Mouse (Mus musculus): ENCODE results near the gene Lhfp. TPM values are rescaled to one million over a fixed set of nuclear protein-coding genes. Genes with fewer than 3 reads are reported as not detected.

Gene Lhfp
- polyA plus RNA-seq, 1 experiment from 2014 or later, result 5.5 TPM

DNA sequence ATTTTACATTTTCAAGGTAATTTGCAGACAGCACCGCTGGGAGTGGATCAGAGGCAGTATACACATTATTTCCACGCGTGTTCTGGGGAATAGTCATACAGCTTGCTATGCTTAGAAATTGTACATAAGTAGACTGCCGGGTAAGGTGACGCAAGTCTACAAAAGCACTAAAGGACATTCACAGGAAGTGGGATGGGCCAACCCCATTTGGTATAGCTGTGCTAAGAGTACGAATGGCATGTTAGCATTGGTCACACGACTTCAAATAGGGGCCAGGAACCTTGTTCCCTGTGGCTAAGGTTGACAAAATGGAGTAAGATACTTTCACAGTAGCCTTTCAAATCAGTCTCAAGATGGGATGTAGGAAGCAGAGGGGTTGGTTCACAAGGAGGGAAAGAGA, 4.4 kb upstream of the Lhfp start:
- no peaks in the 10 kb centered on the region for H3K36me3 ChIP-seq (ENCODE audit: control insufficient read depth, insufficient read depth)
- H3K27ac ChIP-seq (ENCODE audit: low read length), result no peak overlapping the region
- 59% methylated on average over 7 of the region's 7 CpGs for WGBS (ENCODE audit: insufficient replicate concordance)
- H3K9ac ChIP-seq (ENCODE audit: low read depth, low read length), result no peak overlapping the region
- H3K4me1 ChIP-seq (ENCODE audit: control insufficient read depth, low read depth, low read length), result no peaks in the 10 kb centered on the region
- no peak overlapping the region for H3K4me3 ChIP-seq (ENCODE audit: low read depth, low read length)
- no peaks in the 10 kb centered on the region for H3K9me3 ChIP-seq (replicated peaks; ENCODE audit: control insufficient read depth, low read length)
- no peak for ATAC-seq (ENCODE audit: low read depth)
- peaks cover 26% of the 10 kb centered on the region for H3K27me3 ChIP-seq (ENCODE audit: control insufficient read depth, insufficient read depth, low read depth, low read length)
- H3K4me2 ChIP-seq (ENCODE audit: low read depth, low read length), result no peak overlapping the region

DNA sequence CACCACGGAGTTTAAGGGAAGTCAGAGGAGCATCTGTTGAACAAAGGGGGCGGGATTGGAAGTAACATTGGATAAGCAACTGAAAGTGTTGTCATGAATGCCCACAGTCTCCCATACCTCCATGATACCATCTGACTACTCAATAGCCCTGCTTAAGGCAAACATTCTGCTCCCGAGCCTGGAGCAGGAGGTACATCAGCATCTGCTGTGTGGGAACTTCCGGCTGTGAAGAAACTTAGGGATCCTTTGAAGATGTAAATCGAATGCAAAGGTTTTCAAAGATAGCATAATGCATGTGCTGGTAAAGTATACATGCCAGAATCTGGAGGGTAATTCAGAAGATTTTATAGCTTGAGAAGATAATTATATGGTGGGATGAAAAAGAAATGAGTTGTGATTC, 2.4 kb upstream of the Lhfp start:
- H3K4me3 ChIP-seq (ENCODE audit: low read depth, low read length), result no peak overlapping the region
- H3K9ac ChIP-seq (ENCODE audit: low read depth, low read length), result no peak overlapping the region
- H3K27me3 ChIP-seq (ENCODE audit: control insufficient read depth, insufficient read depth, low read depth, low read length), result peaks cover 41% of the 10 kb centered on the region
- H3K36me3 ChIP-seq (ENCODE audit: control insufficient read depth, insufficient read depth), result no peaks in the 10 kb centered on the region
- H3K9me3 ChIP-seq (replicated peaks; ENCODE audit: control insufficient read depth, low read length), result no peaks in the 10 kb centered on the region
- no peak overlapping the region for H3K4me2 ChIP-seq (ENCODE audit: low read depth, low read length)
- no peak for ATAC-seq (ENCODE audit: low read depth)
- 47% methylated on average over 5 of the region's 5 CpGs for WGBS (ENCODE audit: insufficient replicate concordance)
- H3K27ac ChIP-seq (ENCODE audit: low read length), result no peak overlapping the region
- H3K4me1 ChIP-seq (ENCODE audit: control insufficient read depth, low read depth, low read length), result no peaks in the 10 kb centered on the region

DNA sequence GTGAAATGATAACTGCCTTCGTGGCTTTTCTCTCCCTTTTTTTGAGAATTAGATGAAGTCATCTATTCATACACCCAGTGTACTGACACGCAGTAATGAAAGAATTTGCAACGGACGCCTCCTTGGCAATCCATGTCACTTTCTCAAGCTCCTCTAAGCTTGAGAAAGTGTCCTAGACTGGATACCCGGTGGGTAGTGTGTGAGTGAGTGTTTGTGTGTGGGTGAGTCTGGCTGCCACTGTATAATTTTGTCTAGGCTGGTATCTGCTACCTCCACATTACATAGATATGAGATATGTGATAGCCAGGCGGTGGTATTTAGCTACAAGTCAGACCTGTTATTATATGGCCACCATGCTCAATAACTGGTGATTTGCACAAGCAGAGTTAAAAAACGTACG, 1.6 kb upstream of the Lhfp start:
- Histone ChIP-seq H3K27me3 (ENCODE audit: control insufficient read depth, insufficient read depth, low read depth, low read length) (peaks cover 41% of the 10 kb centered on the region), H3K4me2 (ENCODE audit: low read depth, low read length) (no peak overlapping the region), H3K4me1 (ENCODE audit: control insufficient read depth, low read depth, low read length) (no peaks in the 10 kb centered on the region), H3K36me3 (ENCODE audit: control insufficient read depth, insufficient read depth) (no peaks in the 10 kb centered on the region), H3K27ac (ENCODE audit: low read length) (no peak overlapping the region), H3K9me3 (replicated peaks; ENCODE audit: control insufficient read depth, low read length) (no peaks in the 10 kb centered on the region), H3K9ac (ENCODE audit: low read depth, low read length) (no peak overlapping the region), H3K4me3 (ENCODE audit: low read depth, low read length) (no peak overlapping the region)
- no peak for ATAC-seq (ENCODE audit: low read depth)
- 52% methylated on average over 8 of the region's 8 CpGs for WGBS (ENCODE audit: insufficient replicate concordance)

DNA sequence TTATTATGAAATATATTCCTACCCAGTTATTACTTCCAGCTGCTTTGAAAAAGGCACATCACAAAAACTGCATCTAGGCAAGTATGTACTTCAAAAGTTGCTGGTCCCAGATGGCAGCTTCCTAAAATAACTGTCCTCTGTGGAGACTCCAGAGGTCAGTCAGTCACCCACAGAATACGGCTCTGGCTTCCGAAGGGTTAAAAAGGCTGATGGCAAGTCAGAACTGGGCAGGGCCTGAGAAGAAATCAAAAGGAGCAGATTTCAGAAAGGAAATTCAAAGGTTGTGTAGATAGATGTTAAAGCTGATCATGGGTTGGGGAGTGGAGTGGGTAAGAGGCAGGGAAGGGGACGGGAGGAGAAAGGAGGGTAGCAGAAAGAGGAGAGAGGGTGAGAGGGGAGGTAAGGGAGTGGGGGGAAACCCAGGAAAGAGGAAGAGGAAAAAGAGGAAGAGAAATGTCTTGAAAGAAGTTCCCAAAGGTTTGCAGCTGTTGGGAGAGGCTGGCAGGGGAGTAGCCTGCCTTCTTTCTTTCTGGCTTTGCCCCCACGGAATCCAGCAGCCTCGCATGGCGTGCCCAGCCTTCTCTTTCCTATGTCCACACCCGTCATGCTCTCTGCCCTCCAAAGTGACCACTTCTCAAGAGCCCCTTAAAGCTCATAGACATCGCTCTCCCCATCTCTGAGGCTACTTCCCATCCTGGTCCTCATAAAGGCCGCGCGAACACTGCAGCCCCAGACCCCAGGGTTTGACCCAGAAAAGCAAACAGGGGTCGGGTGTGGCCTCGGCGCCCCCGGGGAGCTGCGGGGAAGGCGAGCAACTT, 526 bp upstream of the Lhfp start:
- Histone ChIP-seq H3K27me3 (ENCODE audit: control insufficient read depth, insufficient read depth, low read depth, low read length) (peaks cover 41% of the 10 kb centered on the region), H3K4me3 (ENCODE audit: low read depth, low read length) (peak overlapping the region; percentile 57), H3K4me1 (ENCODE audit: control insufficient read depth, low read depth, low read length) (no peaks in the 10 kb centered on the region), H3K9ac (ENCODE audit: low read depth, low read length) (peak overlapping the region; percentile 28), H3K36me3 (ENCODE audit: control insufficient read depth, insufficient read depth) (no peaks in the 10 kb centered on the region), H3K27ac (ENCODE audit: low read length) (no peak overlapping the region), H3K9me3 (replicated peaks; ENCODE audit: control insufficient read depth, low read length) (no peaks in the 10 kb centered on the region), H3K4me2 (ENCODE audit: low read depth, low read length) (peak overlapping the region; percentile 66)
- ATAC-seq (ENCODE audit: low read depth), result no peak
- 9% methylated on average over 17 of the region's 17 CpGs for WGBS (ENCODE audit: insufficient replicate concordance)

DNA sequence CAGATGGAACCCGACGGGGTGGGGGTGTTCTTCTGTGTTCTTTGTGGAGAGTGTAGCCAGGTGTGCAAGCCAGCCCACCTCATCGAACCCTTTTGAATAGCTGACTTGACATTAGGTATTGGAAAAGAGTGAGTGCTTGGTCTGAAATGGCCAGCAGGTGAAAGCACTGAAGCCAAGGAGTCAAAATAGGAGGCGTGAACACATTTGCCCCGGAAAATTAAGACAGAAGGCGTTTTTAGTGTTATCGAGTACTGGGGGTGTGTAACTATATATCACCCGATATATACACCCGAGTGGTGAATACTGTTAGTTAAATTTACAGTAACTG, 876 bp downstream of the Lhfp start:
- Histone ChIP-seq H3K9ac (ENCODE audit: low read depth, low read length) (no peak overlapping the region; the same call in 1 of the 2 replicates), H3K27me3 (ENCODE audit: control insufficient read depth, insufficient read depth, low read depth, low read length) (peaks cover 41% of the 10 kb centered on the region), H3K4me3 (ENCODE audit: low read depth, low read length) (peak overlapping the region; percentile 57), H3K27ac (ENCODE audit: low read length) (no peak overlapping the region), H3K36me3 (ENCODE audit: control insufficient read depth, insufficient read depth) (no peaks in the 10 kb centered on the region), H3K4me2 (ENCODE audit: low read depth, low read length) (peak overlapping the region; percentile 66), H3K4me1 (ENCODE audit: control insufficient read depth, low read depth, low read length) (no peaks in the 10 kb centered on the region), H3K9me3 (replicated peaks; ENCODE audit: control insufficient read depth, low read length) (no peaks in the 10 kb centered on the region)
- no peak for ATAC-seq (ENCODE audit: low read depth)
- 25% methylated on average over 9 of the region's 9 CpGs for WGBS (ENCODE audit: insufficient replicate concordance)

DNA sequence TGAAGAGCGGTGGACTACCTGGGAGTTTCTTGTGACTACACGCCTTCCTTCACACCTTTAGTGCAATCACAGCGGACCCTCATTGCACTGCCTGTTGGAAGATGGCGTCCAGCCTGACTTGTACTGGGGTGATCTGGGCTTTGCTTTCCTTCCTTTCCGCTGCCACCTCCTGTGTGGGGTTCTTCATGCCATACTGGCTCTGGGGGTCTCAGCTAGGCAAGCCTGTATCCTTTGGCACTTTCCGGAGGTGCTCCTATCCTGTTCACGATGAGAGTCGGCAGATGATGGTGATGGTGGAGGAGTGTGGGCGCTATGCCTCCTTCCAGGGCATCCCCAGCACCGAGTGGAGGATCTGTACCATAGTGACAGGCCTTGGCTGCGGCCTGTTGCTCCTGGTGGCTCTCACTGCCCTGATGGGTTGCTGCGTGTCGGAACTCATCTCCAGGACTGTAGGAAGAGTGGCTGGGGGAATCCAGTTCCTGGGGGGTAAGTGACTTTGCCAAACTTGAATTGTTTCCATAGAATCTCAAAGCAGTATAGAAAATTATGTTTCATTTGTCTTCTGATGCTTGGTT, 2.0 kb downstream of the Lhfp start:
- no peaks in the 10 kb centered on the region for H3K36me3 ChIP-seq (ENCODE audit: control insufficient read depth, insufficient read depth)
- no peak for ATAC-seq (ENCODE audit: low read depth)
- H3K9me3 ChIP-seq (replicated peaks; ENCODE audit: control insufficient read depth, low read length), result no peaks in the 10 kb centered on the region
- H3K9ac ChIP-seq (ENCODE audit: low read depth, low read length), result no peak overlapping the region
- no peak overlapping the region for H3K4me2 ChIP-seq (ENCODE audit: low read depth, low read length)
- 70% methylated on average over 13 of the region's 13 CpGs for WGBS (ENCODE audit: insufficient replicate concordance)
- H3K27ac ChIP-seq (ENCODE audit: low read length), result no peak overlapping the region
- H3K4me1 ChIP-seq (ENCODE audit: control insufficient read depth, low read depth, low read length), result no peaks in the 10 kb centered on the region
- peaks cover 41% of the 10 kb centered on the region for H3K27me3 ChIP-seq (ENCODE audit: control insufficient read depth, insufficient read depth, low read depth, low read length)
- H3K4me3 ChIP-seq (ENCODE audit: low read depth, low read length), result no peak overlapping the region

DNA sequence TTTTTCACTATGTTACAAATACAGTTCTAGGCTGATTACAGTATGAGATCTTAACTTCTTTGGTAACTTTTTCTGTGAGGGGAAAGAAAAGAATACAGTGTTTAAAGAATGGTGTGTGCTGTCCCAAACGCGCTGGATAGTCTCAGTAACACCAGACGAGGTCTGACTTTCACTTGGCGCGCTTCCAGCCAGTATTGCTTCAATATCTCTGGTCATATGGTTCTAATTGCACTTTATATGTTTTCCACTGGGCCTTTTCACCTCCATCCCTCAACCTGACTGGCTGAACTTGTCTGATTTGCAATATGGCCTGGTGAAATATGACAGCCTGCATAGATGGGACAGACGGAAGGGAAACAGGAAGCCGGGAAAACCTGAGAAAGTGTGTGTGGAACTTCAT, 2.9 kb downstream of the Lhfp start:
- Histone ChIP-seq H3K36me3 (ENCODE audit: control insufficient read depth, insufficient read depth) (no peaks in the 10 kb centered on the region), H3K4me1 (ENCODE audit: control insufficient read depth, low read depth, low read length) (no peaks in the 10 kb centered on the region), H3K4me3 (ENCODE audit: low read depth, low read length) (no peak overlapping the region), H3K27ac (ENCODE audit: low read length) (no peak overlapping the region), H3K9ac (ENCODE audit: low read depth, low read length) (no peak overlapping the region), H3K27me3 (ENCODE audit: control insufficient read depth, insufficient read depth, low read depth, low read length) (peaks cover 38% of the 10 kb centered on the region), H3K4me2 (ENCODE audit: low read depth, low read length) (no peak overlapping the region), H3K9me3 (replicated peaks; ENCODE audit: control insufficient read depth, low read length) (no peaks in the 10 kb centered on the region)
- no peak for ATAC-seq (ENCODE audit: low read depth)
- 61% methylated on average over 7 of the region's 7 CpGs for WGBS (ENCODE audit: insufficient replicate concordance)

DNA sequence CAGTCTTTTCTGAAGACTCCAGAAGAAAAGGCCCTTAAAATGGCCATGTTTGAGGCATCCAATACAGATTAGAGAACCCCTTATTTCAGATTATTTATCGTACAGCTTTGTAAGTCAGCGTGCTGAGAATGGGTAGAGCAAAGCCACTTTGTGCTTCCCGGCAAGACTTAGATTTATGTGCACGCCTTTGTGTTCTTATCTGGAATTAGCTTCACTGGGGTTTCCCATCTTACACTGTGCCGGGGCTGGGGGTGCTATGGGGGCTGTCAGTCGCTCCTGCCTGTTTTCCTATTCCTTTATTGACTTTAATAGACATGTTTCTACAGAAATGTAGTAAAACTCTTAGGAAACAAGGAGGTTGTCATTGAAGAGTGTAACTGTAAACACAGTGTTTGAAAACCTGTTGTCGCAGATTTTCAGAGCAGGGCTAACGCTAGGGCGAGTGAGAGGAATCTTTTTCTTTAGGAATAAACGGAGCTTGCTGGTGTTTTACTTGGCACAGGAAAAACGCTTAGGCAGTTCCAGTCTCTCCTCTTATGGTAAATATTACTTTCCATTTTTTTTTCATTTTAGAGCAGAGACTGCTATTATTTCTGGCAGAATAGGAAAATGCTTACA, 3.5 kb downstream of the Lhfp start:
- Histone ChIP-seq H3K36me3 (ENCODE audit: control insufficient read depth, insufficient read depth) (no peaks in the 10 kb centered on the region), H3K9ac (ENCODE audit: low read depth, low read length) (no peak overlapping the region), H3K27me3 (ENCODE audit: control insufficient read depth, insufficient read depth, low read depth, low read length) (peaks cover 37% of the 10 kb centered on the region), H3K9me3 (replicated peaks; ENCODE audit: control insufficient read depth, low read length) (no peaks in the 10 kb centered on the region), H3K4me1 (ENCODE audit: control insufficient read depth, low read depth, low read length) (no peaks in the 10 kb centered on the region), H3K27ac (ENCODE audit: low read length) (no peak overlapping the region), H3K4me3 (ENCODE audit: low read depth, low read length) (no peak overlapping the region), H3K4me2 (ENCODE audit: low read depth, low read length) (no peak overlapping the region)
- 56% methylated on average over 11 of the region's 11 CpGs for WGBS (ENCODE audit: insufficient replicate concordance)
- no peak for ATAC-seq (ENCODE audit: low read depth)

DNA sequence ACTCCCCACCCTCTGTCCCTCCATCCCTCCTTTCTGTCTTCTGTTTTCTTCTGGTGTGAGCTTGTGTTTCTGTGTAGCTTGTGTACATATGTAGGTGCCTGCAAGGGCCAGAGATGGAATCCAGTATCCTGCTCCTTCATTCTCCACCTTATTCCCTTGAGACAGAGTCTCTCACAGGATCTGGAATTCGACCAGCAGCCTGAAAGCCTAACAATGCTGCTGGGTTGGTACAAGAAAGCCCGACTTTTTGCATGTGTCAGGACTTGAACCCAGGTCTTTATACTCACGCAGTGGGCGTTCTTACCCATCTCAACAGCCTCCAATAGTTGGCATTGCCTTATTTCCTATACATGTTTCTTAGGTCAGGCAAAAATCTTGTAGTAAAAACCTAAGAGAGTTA, 4.4 kb downstream of the Lhfp start:
- 60% methylated on average over 4 of the region's 4 CpGs for WGBS (ENCODE audit: insufficient replicate concordance)

More for the DNA sequence above, 4.4 kb downstream of the Lhfp start:
- H3K4me1 ChIP-seq (ENCODE audit: control insufficient read depth, low read depth, low read length), result no peaks in the 10 kb centered on the region
- no peak overlapping the region for H3K27ac ChIP-seq (ENCODE audit: low read length)
- no peak overlapping the region for H3K9ac ChIP-seq (ENCODE audit: low read depth, low read length)
- H3K4me3 ChIP-seq (ENCODE audit: low read depth, low read length), result no peak overlapping the region
- H3K9me3 ChIP-seq (replicated peaks; ENCODE audit: control insufficient read depth, low read length), result no peaks in the 10 kb centered on the region
- ATAC-seq (ENCODE audit: low read depth), result no peak
- no peak overlapping the region for H3K4me2 ChIP-seq (ENCODE audit: low read depth, low read length)
- H3K27me3 ChIP-seq (ENCODE audit: control insufficient read depth, insufficient read depth, low read depth, low read length), result peaks cover 27% of the 10 kb centered on the region
- H3K36me3 ChIP-seq (ENCODE audit: control insufficient read depth, insufficient read depth), result no peaks in the 10 kb centered on the region
